Mouse (Mus musculus): ENCODE results near the gene Itm2b.

The Itm2b gene

GRCm38 (mm10) chr14:73384913-73385719, at the start of gene Itm2b:
TSS of gene Itm2b (minus strand) at chr14:73385289.
- DNase-seq (ENCODE audit: low spot score), result peak; percentile 89

DNA sequence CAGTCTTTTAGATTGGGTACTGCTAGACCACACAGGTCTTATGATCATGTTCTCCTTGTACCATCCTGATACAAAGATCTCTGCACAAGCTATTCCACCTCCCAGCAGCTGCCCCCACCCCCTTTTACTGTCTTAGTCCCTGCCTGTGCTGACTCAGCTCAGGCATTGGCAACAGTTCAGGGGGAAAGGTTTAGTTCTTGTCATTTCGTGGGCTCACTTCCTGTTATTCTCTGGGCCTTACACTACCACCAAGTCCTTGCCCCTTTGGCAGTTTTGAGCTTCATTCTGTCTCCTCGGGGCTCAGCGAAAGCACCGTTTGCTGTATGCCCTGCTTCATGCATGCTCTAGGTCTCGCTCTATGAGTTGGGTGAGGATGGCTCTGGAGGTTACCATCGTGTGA, 48.4 kb upstream of the Itm2b start:
- DNase-seq (ENCODE audit: low spot score), result no peak

DNA sequence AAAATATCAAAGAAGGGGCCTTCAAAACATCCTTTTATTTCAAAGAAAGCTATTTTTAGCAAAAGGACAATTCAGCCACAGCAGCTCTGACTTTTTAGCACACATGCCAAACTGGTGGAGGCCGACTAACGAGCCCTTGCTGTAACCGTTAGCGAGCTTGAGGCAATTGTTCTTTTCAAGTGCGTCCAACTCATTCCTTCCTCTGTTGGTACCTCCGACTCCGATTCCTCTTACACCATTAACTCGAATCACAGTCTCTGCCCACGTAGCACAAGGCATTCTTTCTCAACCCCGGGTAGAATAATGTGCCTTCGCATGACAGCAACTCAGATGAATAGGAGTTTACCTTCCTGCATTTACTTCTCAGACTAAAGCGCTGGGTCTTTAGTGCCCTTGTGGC, 45.5 kb upstream of the Itm2b start:
- DNase-seq (ENCODE audit: low spot score), result no peak

DNA sequence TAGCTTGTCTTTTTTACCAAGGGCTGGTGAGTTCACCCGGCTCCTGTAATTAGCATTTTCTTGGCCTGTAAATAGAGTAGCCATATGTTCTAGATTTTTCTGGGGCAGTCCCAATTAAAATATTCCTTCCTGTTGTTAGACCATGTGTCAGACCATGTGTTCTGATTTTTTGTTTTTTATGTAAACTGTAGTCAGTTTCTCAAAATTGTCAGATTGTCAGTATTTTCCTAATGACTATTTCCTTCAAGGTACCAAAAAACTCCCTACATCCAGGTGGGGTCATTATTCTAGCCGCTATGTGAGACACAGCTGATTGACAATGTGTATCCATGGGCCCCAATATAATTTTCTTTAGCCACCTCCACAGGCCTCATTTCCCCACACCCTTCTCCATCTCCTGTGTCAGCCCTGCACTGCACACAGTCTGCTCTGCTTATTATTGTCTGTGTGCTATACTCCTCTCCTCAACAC, 40.5 kb upstream of the Itm2b start:
- no peak for DNase-seq (ENCODE audit: low spot score)

DNA sequence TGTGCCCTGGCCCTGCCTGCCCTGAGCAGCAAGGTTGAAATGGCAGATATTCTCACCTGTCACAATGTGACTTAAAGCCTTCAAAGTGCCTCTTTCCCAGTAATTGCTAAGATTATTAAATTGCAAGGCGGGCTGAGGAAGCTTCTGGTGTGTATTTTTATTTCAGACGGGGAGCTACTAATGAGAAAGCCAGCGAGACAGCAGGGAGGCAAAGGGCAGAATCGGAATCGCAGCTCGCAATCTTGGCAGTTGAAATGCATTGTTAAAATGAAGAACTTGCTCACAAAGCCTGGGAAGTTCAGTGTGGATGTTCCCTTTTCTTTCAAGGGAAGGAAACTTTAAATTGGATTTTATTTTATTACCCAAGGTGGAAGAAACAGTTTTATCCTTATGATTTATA, 39.9 kb upstream of the Itm2b start:
- no peak for DNase-seq (ENCODE audit: low spot score)

- DNase-seq (ENCODE audit: low spot score), result no peak
These were observed 38.5 kb upstream of the Itm2b start for GRCm38 (mm10) chr14:73423542-73423941.

- no peak for DNase-seq (ENCODE audit: low spot score)
These were observed 37.5 kb upstream of the Itm2b start for GRCm38 (mm10) chr14:73422621-73423020.

DNA sequence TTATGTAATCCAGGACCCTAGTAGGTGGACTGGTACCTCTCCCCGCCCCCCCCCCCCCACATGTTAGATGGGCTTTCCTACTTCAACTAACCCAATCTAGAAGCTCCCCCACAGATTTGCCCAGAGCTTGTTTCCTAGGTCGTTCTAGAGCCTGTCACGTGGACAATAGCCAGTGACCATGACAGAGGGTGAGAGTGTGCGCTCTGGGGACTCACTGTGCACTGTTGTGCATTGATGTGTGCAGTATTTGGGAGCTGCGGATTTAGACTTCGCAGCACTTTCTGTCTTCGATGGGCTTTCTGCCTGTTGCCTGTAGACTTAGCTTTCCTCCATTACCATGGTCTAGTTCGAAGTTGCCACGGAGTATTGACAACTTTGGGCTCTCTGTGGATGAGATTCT, 36.5 kb upstream of the Itm2b start:
- no peak for DNase-seq (ENCODE audit: low spot score)

GRCm38 (mm10) chr14:73420138-73420745, 35.2 kb upstream of the Itm2b start:
- DNase-seq (ENCODE audit: low spot score), result no peak

- DNase-seq (ENCODE audit: low spot score), result no peak
These were observed 31.4 kb upstream of the Itm2b start for GRCm38 (mm10) chr14:73416511-73416910.

- no peak for DNase-seq (ENCODE audit: low spot score)
These were observed 30.4 kb upstream of the Itm2b start for GRCm38 (mm10) chr14:73415376-73416035.

GRCm38 (mm10) chr14:73411729-73412128, 26.6 kb upstream of the Itm2b start:
- DNase-seq (ENCODE audit: low spot score), result no peak

DNA sequence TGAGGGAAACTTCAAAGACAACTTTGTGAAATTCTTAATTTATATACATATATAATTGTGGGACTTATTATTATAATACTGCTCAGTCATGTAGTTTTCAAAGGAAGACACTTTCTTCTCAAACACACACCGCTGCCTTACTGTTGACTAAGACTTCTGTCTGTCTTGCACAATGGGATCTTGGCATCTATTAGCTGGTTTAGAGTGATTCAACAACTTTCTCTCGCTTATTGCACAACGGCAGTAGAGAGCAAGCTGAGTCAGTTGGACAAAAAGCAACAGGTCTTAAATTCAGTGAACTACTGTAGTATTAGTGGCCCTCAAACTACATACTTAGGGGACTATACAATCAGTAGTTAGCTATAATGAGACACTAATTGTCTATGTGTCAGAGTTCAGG, 25.0 kb upstream of the Itm2b start:
- DNase-seq (ENCODE audit: low spot score), result no peak

- DNase-seq (ENCODE audit: low spot score), result no peak
These were observed 23.2 kb upstream of the Itm2b start for GRCm38 (mm10) chr14:73408223-73408845.

DNA sequence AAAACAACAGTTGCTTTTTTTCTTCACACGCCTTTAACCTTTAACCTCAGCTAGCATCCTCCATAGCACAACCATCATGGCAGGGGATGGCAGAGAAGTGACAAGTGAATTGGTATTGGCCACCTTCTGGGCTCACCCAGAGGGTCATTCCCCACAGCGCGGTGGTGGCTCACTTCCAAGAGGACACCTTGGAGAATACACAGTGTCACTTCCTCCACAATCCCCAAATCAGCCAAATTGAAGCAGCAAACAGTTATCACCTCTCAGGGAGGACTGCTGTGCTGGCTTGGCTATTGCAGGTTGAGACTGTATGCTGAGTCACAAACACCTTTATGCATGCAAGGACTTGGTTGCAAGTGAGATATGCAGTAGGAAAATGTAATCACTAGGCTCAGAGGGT, 18.9 kb upstream of the Itm2b start:
- DNase-seq (ENCODE audit: low spot score), result no peak

GRCm38 (mm10) chr14:73403351-73403750, 18.3 kb upstream of the Itm2b start:
- no peak for DNase-seq (ENCODE audit: low spot score)

DNA sequence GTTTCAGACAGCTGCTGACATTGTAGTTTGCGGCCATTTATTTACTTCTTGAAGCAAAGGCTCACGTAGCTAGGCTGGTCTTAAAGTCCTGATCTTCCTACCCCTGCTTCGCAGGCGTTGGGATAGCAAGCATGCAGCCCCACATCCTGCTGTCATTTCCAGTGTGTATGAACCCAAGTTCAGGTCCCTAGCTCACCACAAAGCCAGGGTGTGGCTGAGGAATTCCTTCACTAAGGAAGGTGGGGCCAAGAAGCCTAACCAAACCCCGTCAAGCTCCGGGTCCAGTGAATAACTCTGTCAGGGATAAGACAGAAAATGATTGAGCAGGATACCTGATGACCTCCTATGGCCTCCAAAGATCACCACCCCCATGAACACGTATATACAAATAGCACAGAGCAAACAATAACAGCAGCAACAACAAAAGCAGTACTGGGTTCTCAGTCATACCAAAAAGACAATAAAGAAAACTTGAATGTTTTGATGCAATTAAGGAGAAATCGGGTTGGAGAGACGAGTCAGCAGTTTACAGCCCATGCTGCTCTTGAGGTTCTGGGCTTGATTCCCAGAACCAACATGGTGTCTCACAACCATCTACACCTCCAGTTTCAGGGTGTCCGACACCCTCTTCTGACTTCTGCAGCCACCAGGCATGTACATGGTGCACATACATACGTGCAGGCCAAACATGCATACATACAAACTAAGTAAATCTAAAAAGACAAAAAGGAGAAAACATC, 17.4 kb upstream of the Itm2b start:
- no peak for DNase-seq (ENCODE audit: low spot score)

DNA sequence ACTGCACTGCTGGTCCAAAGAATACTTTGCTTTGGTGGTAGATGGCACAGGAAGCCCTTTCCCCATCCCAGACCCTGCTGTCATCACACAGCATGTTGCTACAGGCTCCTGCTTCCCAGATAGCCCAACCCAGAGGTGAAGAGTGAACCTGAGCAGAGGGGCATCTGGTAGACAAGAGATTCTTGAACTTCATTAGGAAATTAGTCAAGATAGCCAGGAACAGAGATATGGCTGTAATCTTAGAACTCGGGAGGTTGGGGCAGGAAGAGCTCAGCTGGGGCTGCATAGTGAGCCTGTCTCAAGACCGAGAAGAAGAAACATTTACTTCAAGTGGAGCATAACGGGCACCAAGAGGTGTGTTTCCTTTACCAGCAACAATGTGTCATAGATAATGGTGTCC, 16.3 kb upstream of the Itm2b start:
- DNase-seq (ENCODE audit: low spot score), result no peak

GRCm38 (mm10) chr14:73399866-73400618, 15.0 kb upstream of the Itm2b start:
- peak; percentile 35 for DNase-seq (ENCODE audit: low spot score)

- DNase-seq (ENCODE audit: low spot score), result no peak
These were observed 13.4 kb upstream of the Itm2b start for GRCm38 (mm10) chr14:73398367-73398996.

DNA sequence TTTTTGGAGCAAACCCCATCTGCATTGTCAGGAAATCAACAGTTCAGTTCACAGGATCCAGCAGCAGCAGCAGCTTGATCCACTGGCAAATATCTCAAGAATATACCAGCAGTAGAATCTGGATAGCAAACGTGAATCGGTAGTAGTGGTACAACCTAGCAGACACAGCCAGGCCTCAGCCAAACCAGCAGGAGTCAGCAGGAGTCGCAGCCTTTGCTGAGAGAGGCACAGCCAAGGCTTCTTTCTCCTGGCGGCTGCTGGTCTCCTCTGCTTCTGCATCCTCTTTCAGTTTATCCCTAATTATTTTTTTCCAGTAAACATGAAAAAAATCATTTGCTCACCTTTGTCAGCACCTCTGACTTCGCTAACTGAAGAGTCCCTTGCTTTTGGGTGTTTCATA, 10.7 kb upstream of the Itm2b start:
- no peak for DNase-seq (ENCODE audit: low spot score)

Measured in urinary bladder, postnatal 14 days (tissue).